Mouse (Mus musculus) spleen, adult 2 months (tissue): ENCODE results near the gene 1110032A03Rik.

Experiments used
- CTCF ChIP-seq: fragments of 200-500 bp; IDR thresholded peaks from 2 replicates; pipeline ENCODE4 v1.5.1; 2011; ENCODE audit warnings: mild to moderate bottlenecking, inconsistent platforms; ENCODE audit not compliant: insufficient read depth, insufficient read length, insufficient replicate concordance; ENCODE audit errors: extremely low read depth
- POLR2A ChIP-seq: fragments of 200-500 bp; IDR thresholded peaks from 2 replicates; pipeline ENCODE4 v1.6.1; 2011; ENCODE audit warnings: low read depth, low read length, inconsistent platforms

- no peak for TF ChIP-seq CTCF
- TF ChIP-seq POLR2A = no peak
Observed at GRCm38 (mm10) chr9:50774026-50774462, 1.3 kb downstream of the 1110032A03Rik start.
